Mouse (Mus musculus): ENCODE measurements around the gene Slc30a4.

Slc30a4 gene

DNA sequence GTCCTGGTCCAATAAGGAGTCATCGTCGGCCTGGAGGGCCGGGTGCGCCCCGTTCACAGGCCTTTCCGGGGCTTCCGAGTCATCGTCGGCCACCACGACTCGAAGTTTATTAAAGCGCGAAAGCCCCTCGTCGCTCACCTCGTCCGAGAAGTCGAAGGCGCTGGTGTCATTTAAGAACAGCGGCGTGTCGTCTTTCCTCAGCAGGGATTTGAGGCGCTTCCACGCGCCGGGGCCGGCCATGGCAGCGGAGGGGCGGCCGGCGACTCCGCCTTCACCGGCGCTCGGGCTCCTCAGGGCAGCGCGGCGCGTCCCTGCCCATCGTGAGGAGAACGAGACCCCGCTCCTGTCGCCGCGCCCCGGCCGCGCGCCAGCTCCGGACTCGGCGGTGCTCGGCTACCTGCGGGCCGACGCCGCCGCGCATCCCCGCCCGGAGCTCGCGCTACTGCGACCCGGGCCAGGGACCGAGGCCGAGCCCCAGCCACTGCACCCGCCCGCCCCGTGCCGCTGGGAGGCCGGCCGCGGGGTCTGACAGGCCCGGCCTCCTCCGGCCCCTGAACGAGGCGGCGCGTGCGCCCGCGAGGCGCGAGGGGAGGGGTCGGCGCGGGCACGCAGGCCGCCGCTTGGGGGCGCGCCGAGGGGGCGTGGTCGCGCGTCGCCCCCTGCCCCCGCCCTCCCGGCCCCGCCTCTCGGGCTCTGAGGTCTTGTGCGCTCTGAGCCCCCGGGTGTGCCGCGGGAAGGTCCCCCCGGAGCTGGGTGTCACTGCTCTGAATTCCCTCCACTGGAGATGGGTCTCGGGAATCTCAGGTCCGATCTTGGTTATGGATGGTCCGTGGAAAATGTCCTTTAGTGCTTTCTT is at the start of gene Slc30a4:
Gene Slc30a4, minus strand, starts transcription at position 483 of the 856 bp plus-strand sequence.
- in situ Hi-C loops (cut with MboI, MseI) = no loop called here

DNA sequence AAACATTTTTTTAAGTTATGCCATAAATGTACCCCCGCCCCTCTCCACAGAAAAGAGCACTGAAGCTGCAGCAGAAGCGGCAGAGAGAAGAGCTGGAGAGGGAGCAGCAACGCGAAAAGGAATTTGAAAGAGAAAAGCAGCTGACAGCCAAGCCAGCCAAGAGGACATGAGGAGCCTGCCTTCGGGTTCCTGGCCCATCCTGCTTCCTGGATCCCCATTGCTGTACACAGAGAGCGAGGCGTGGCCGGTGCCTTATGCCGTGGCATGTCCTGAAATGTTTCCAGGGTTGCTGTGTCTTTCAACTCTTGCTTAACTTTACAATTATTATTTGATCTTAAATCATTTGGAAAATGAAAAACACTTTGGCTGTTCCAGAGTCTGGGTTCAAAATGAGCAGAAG is 44.0 kb upstream of the Slc30a4 start:
- in situ Hi-C loops (cut with MboI, MseI) = loop anchor here (5.0 to 25.0 kb wide), 2 partner anchors 374 to 584 kb away; partner anchors contain the start of gene Trim69 (in 1 of the 2)

DNA sequence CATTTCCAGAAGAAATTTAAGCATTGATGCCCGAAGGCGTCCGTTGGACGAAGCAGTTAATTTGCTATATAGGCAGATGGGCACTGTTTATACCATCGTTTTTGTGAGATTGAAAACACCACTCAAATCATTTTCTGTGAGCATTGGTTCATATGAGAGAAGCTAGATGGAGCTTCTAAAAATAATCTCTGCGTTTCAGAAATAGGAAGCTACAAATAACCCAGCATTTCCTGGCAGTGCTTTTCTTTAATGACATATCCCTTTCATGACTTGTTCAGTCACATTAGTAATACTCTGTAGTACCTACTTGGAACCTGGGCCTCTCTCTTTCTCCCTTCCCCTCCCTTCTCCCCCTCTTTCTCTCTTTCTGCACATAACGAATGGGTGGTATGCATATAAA is 36.6 kb upstream of the Slc30a4 start:
- in situ Hi-C loops (cut with MboI, MseI) = loop anchor here (5.0 to 25.0 kb wide), 2 partner anchors 72 to 577 kb away; partner anchors contain the start of gene Trim69 (in 1 of the 2)

DNA sequence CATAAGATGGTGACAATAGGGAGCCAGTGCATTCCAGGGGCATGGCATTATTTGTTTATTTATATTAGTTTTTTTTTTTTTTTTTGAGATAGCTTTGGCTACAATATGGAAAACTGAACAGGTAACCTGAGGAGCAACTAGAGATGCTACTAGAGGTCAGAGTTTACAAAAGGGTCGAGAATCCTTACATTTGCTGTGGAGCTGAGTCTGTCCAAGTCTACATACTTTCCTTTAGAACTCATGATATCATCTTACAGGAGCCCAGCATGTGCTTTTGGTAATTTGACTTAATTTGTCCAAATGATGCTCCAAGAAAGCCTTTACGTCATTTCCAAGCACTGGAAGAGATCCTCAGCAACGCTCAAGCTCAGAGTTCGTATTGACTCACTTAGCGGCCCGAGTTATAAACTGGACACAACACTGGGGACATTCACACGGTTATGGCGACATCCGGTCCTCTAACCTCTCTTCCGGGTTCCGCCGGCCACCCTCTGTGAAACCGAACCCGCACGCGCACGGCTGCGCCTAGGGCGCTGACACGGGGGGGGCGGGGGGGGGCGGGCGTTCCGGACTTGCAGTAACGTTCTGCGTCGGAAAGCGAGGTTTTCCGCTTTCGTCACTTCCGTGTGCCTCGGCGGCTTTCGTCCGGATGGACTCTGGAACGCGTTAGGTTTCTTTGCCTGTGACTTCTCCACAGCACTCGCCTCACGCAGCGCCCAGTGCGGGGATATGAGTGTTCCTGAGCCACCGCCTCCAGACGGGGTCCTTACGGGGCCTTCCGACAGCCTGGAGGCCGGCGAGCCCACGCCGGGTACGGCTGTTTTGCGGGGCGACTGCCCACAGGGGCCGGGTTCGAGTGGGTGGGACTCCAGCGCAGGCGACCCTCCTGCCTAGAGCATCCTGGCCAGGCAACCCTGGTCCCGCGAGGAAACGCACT is 35.7 kb upstream of the Slc30a4 start, which contains the start of gene Bloc1s6:
Gene Bloc1s6, plus strand, starts transcription at position 610 of the 937 bp plus-strand sequence.
- in situ Hi-C loops (cut with MboI, MseI) = loop anchor here (5.0 to 25.0 kb wide), 2 partner anchors 71 to 576 kb away; partner anchors contain the start of gene Trim69 (in 1 of the 2)

DNA sequence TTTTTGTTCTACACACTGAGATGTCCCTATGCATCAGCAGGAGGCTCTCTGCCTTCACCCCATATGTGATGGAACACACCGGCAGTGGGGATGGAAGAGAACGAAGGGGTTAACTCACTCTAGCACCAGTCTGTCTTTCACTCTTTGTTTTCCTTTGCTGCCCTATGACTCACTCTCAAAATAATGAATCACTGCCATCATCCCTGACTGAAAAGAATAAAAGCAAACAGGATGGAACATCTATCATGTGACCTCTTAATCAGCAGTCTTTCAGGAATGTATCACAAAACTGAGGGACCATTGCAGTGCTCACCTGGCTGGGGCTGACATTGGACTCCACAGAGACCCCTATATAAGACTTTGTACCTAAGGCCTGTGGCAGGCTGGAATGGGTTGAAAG is 29.0 kb upstream of the Slc30a4 start:
- in situ Hi-C loops (cut with MboI, MseI) = loop anchor here in 1 of 2 experiments (25.0 kb wide), 1 partner anchor 569 kb away; the partner anchor contains the start of gene Trim69

DNA sequence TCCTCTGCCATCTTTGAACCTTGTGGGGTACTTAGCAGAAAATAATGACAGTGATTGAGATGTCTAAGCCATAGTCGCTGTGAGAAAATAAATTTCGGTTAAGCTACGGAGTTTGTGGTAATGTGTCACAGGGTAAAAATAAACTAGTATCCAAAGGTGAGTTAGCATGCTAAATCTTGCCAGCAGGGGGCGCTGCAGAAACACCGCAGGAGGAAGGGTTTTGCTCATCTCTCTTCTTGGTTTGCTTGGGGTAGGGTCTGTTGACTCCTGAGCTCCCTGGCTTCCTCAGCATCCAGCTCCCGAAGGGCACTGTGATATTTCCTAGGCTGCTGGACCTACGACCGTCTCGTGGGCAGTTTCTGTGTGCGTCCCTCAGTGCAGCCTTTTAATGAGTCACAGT is 23.1 kb upstream of the Slc30a4 start:
- in situ Hi-C loops (cut with MboI, MseI) = loop anchor here in 1 of 2 experiments (25.0 kb wide), 1 partner anchor 563 kb away; the partner anchor contains the start of gene Trim69

DNA sequence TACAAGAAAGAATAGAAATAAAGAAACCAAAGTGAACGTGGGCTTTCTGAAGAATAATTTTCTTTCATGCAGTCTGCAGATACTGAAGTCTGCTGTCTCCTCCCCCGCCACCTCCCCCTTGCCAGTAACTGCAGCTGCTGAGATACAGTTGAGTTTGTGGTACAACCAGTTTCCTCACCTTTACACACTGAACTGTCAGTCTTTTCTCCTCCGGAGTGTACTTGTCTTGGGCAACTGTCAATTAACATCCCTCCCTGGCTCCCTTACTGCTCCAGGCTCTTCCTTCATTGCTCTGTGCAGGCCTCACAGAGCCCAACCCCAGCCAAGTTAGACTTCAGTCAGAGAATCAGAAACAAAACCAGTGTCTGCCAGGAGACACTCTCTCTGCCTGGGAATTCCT is 18.1 kb upstream of the Slc30a4 start:
- in situ Hi-C loops (cut with MboI, MseI) = no loop called here

DNA sequence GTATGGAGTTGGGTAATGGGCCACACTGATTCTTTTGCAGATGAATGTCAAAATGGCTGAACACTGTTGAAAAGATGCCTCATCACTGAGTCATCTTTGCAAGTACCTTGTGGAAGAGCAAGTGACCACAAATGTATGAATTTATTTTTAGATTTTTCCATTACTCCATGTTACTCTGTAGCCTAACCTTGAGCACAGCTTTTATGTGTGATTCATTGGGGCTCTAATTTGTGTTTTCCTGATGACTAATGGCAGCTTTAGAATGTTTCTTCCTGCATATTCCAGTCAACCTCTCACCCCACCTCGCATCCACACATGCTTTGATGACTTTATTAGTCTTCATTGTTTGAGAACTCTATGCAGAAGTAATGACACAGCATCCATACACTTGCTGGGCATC is 16.8 kb upstream of the Slc30a4 start:
- in situ Hi-C loops (cut with MboI, MseI) = no loop called here

DNA sequence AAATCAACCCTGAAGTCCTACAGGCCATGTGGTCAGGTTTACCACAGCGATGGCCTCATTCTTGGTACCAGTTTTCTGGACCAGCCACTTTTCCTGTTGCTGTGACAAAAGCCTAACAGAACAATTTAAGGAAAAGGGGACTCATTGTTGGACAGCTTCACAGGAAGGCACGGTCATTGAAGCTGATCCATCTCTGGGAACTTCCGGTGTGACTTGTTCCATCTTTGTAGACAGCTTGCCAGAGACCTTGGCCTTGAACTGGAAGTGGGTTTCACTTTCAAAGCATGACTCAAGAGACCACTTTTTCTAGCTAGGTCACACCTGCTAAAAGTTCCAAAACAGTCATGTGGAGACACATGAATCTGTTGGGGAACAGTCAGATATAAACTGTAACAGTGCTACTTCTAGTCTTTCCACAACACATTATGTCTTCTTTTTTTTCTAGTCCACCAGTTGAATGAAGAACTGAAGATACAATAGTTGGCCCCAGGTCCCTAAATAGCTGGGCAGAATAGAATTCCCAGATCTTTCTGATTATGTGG is 13.9 kb upstream of the Slc30a4 start:
- in situ Hi-C loops (cut with MboI, MseI) = no loop called here

DNA sequence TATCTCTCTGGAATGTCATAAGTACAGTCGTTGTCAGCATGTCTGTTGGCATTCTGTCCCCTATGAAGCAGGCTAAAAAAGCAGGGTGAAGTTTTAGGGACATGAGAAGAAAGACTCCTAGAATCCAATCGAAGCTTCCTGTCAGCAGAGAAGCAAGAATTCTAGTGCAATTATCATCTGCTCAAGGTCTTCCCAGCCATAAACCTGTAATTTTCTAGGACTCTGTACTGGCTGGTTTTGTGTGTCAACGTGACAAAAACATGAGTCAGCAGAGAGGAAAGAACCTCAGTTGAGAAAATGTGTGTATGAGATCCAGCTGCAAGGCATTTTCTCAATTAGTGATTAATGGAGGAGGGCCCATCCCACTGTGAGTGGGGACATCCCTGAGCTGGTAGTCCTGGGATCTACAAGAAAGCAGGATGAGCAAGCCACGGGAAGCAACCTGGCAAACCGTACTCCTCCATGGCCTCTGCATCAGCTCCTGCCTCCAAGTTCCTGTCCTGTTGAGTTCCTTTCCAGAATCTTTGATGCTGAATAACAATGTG is 12.8 kb upstream of the Slc30a4 start:
- in situ Hi-C loops (cut with MboI, MseI) = no loop called here

DNA sequence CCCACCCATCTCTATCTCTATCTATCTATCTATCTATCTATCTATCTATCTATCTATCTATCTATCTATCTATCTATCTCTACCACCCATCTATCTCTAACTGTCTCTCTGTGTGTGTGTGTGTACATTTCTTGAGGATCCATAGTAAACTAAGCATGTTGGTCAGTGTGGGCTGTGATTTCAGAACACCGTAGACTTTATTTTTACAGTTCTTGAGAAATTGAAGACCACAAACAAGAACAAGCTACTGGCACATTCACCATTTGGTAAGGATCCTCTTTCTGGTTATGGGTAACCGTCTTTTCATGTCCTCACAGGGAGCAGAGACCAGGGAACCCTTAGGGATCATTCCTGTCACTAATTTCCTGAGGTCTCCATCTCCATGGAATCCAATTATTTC is 10.4 kb upstream of the Slc30a4 start:
- in situ Hi-C loops (cut with MboI, MseI) = no loop called here

DNA sequence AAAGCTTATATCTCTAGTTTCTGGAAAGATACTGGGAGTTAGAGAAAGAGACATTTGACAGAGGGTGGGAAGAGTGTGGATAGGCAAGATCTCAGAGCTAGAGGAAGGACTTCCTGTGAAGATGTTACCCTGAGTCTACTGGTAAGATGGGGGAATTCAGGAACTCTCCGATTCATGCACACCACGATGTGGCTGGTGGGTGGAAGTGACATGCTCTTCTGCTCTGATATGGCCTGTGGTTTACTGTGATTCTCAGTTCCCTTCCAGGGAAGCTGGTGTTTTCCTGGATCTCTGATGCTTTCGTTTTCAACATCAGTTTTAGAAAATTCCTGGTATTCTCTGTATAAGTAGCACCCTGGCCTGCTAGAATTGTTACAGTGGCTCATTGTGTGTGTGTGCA is 9.4 kb upstream of the Slc30a4 start:
- in situ Hi-C loops (cut with MboI, MseI) = no loop called here

DNA sequence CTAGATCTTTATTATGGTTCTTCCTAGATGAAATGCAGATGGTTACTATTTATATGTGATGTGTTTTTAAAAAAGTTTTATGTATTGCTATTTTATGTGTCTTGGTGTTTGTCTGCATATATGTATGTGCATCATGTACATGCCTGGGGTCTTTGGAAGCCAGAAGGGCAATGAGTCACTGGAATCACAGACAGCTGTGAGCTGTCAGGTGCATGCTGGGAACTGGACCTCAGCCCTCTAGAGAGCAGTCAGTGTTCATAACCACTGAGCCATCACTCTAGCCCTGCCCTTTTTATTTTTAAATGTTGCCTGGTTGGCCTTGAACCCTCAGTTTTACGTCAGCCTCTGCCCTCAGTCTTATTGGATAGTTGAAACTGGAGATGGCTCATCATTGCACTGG is 6.7 kb upstream of the Slc30a4 start:
- in situ Hi-C loops (cut with MboI, MseI) = no loop called here

DNA sequence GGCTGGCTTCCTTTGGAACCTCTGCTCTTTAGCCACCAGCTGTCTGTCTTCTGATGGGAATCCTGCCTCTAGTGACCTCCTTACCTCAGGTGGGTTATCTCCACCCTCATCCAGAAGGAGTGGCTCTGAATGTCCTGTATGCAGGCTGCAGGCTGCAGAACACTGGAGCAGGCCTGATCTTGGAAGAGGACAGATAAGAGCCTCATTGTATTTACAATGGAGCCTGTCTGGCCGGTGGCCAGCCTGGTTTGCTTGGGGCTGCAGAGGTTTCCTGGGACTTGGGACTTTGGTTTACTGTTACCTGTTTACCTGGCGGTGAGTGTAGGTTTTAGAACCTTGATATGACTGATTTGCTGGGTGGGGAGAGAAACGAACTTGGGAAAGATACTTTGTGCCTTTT is 5.6 kb upstream of the Slc30a4 start:
- in situ Hi-C loops (cut with MboI, MseI) = no loop called here

DNA sequence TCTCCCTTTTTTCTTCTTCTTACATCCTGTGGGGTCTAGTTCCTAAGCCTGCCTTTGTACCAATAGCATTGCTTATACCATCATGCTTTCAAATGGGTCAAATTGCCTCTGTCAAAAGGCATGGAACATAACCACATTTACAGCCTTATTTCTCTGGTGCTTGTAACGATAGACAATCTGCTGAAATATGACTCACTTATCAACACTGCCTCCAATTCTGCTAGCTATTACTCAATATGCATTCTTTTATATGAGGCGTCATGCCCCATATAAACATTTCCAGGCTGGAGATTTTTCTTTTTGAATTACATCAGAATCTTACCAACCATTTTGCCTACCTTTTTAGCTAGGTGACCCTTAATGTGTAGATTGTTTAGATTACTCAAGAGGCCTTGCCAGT is 2.1 kb upstream of the Slc30a4 start:
- in situ Hi-C loops (cut with MboI, MseI) = no loop called here

DNA sequence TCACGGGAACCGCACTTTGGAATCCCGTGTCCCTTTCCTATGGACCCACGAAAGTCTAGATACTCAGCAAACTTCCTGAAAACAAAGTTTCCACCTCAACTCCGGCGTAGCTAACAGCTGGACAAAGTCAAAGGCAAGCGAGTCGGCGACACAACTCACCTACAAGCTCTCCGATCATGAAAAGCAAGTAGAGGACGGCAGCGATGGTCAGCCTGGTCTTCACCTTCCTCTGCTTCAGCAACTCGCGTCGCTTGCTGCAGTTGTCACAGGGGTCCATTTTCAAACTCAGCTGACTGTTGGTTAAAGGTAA is 637 bp downstream of the Slc30a4 start:
- in situ Hi-C loops (cut with MboI, MseI) = no loop called here

DNA sequence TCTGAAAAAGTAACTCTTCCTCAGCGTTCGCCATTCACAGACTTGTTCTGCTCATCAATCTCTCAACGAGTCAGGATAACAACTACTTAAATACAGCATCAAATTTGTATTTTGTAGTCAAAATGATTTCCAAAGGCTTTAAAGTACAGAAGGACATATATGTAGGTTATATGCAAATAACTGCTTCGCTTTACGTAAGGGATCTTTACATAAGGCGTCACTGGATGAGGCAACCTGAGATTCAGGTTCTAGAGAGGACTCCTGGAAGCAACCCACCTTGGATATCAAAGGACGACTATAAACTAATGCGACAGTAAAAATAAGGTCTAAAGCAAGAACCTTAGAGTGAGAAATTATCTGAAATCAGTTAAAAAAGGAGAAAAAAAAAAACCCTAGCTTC is 1.5 kb downstream of the Slc30a4 start:
- in situ Hi-C loops (cut with MboI, MseI) = no loop called here

DNA sequence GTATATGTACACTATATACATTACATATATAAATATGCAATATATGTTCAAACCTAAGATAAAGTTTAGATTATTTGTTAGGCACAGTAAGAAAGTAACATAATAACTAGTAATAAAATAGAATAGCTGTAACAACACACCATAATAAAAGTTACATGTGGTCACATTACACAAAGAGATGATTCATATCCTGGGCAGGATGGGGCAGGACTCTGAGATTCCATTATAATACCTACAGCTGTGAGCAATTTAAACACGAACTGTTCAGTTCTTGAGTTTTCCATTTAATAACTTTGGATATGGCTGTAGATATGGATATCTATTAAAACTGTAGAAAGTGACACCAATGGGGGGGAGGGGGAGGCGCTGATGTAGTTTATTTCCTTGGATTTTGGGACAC is 4.9 kb downstream of the Slc30a4 start:
- in situ Hi-C loops (cut with MboI, MseI) = no loop called here

DNA sequence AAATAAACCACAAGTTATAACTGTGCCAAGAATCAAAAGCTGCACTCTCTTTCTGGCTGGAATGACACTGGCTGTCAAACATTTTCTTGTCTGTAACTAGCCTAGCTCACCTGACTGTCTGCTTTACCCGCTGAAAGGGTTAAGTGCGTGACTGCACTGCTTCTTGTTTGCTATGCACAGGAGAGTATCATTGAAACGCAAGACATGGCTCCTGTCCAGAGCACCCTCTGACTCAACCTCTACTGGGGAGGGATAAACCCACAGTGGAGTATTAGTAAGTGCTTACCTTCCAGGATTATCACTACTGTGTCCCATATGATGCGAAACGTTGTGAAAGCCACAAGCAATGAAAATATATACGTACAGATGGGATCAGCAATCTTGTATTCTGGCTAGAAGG is 15.8 kb downstream of the Slc30a4 start:
- in situ Hi-C loops (cut with MboI, MseI) = no loop called here

DNA sequence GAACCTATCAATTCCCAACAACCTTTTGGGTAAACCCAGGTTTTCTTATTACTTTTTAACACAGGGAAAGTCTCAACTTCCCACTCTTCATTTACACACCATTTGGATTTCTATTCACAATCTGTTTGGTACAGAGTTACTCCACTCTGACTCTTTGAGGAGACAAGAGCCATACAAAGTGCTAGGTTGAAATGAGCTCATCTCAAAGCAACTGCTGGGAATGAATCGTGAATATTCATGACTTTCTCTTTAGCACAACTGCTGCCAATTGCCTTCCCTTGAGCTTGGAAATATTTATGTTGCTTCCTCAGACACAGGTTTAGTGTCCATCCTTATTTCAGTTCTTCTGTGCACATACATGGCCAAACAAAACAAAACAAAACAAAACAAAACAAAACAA is 18.8 kb downstream of the Slc30a4 start:
- in situ Hi-C loops (cut with MboI, MseI) = no loop called here

DNA sequence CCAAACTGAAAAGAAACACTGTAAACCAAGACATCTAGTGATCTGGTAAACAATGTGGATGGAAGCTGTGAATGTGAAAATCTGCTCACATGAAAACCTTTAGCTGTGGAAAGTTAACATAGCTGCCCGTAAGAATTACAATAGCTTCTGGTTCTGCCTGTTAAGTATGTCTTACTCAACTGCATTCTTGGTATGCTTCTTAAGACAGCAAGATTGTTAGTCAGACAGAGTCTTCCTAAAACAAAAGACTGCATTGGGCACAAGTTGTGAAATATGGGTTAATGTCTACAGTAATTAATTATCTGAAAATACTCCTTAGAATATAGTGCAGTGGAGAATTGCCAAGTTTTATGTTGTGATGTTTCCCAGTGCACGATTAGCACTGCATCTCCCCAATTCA is 19.9 kb downstream of the Slc30a4 start:
- in situ Hi-C loops (cut with MboI, MseI) = no loop called here

Measured in T-helper 17 cell (primary cell).